Mouse (Mus musculus): Measurements from ENCODE around the gene Dnm3.

Gene Dnm3

GRCm38 (mm10) chr1:161957964-161958950 is 519.6 kb downstream of the Dnm3 start:
- in situ Hi-C loops (cut with MboI, MseI): loop anchor here (5.0 kb wide), 1 partner anchor 56 kb away; no protein-coding TSS in a partner anchor

DNA sequence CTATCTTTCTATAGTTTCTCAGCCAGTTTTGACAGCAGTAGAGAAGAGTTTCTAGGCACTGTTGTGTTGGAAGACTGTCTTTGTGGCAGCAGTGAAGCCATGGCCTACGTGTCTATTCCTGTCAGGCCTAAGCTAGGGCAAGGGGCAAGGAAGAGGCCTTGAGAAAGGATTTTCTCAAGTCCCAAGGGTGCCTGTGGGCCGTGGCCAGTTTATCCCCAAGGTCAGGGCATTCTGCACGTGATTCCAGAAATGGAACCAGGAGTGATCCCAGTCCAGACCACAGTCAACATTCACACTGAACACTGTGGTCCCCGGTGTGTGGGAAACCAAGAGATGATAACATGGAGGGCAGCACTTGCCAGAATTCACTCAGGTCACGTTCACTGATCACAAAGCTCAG is 522.0 kb downstream of the Dnm3 start:
- in situ Hi-C loops (cut with MboI, MseI): loop anchor here (5.0 kb wide), 1 partner anchor 54 kb away; no protein-coding TSS in a partner anchor

- in situ Hi-C loops (cut with MboI, MseI): no loop called here
Measured at GRCm38 (mm10) chr1:161952599-161952998, 525.2 kb downstream of the Dnm3 start.

DNA sequence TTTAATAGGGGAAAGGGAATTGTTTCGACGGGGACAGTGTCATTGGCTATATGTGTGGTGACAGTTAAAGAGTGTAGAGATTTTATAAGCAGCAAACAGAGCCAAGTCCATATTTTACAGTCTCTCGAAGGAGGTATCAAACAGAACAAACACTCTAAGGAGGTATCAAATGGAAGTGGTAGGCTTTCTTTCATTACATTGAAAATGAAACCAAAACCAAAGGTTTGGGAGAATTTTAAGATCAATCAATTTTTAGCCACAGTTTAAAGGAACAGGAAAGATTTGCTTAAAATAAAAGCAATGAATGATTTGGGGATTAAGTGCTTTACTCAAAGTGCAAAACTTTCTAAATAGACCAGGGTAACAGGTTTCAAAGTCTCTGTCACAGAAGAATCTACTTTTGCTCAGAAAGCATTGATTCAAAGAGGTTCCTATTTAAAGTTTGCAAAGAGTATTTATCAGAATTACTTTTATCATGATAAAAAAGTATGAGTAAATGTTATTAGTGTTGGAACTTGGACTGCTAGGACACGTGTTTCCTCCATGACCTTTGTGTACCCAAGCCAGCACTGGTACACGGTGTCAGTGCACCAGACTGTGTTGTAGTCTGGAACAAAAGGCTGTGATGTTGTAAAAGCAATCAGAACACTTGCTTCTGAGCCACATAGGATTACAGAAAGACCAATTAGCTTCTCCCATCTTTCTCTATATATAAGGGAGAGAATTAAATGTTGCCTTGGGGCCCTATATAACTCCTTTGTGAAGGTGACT is 526.6 kb downstream of the Dnm3 start:
- in situ Hi-C loops (cut with MboI, MseI): no loop called here

DNA sequence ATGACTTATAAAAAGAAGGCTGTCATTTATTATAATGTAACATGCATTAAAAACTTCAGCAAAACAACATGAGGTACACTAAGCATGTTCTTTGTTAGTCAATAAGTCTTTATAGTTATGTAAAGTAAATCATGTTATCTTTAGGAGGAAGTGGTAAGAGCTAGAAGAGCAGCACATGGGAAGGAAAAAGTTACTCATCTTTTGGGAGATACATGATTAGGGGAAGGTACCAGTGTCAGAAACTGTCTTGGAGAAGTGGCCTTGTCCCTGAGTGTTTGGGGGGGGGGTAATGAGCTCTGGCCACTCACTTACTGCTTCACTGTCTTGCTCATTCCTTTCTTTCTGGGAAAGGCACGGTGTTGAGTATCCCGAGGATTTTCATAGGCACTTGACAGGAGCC is 535.8 kb downstream of the Dnm3 start:
- in situ Hi-C loops (cut with MboI, MseI): no loop called here
